Mouse (Mus musculus): Measurements from ENCODE around the gene Hc.

Gene Hc

GRCm38 (mm10) chr2:34957405-34957804 is 103.8 kb downstream of the Hc start:
- in situ Hi-C loops (cut with MboI, MseI) = loop anchor here (5.0 kb wide), 1 partner anchor 45 kb away; the partner anchor contains the start of gene Phf19

- in situ Hi-C loops (cut with MboI, MseI) = loop anchor here (5.0 kb wide), 1 partner anchor 45 kb away; the partner anchor contains the start of gene Phf19
Measured at GRCm38 (mm10) chr2:34956941-34957340, 104.3 kb downstream of the Hc start.

GRCm38 (mm10) chr2:34954344-34954743 is 106.9 kb downstream of the Hc start:
- in situ Hi-C loops (cut with MboI, MseI) = no loop called here

GRCm38 (mm10) chr2:34953547-34954116 is 107.6 kb downstream of the Hc start:
- in situ Hi-C loops (cut with MboI, MseI) = no loop called here

DNA sequence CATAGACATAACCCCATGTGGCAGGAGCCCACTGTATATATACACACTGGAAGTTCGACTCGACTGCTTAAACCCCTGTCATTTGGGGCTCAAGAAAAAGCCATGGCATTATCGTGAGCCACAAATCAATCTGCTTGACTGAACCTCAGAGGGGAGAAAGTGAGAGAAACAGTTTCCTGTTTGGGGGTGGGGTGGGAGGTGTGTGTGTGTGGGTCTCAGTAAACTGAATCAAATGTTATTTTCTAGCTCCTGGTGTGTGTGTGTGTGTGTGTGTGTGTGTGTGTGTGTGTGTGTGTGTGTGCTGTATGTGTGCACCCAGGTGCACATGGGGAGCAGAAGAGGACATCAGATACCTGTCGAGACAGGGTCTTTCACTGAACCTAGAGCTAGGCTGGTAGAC is 108.2 kb downstream of the Hc start:
- in situ Hi-C loops (cut with MboI, MseI) = no loop called here

- in situ Hi-C loops (cut with MboI, MseI) = no loop called here
Measured at GRCm38 (mm10) chr2:34951469-34951868, 109.8 kb downstream of the Hc start.

GRCm38 (mm10) chr2:34948622-34949021 is 112.6 kb downstream of the Hc start:
- in situ Hi-C loops (cut with MboI, MseI) = no loop called here

DNA sequence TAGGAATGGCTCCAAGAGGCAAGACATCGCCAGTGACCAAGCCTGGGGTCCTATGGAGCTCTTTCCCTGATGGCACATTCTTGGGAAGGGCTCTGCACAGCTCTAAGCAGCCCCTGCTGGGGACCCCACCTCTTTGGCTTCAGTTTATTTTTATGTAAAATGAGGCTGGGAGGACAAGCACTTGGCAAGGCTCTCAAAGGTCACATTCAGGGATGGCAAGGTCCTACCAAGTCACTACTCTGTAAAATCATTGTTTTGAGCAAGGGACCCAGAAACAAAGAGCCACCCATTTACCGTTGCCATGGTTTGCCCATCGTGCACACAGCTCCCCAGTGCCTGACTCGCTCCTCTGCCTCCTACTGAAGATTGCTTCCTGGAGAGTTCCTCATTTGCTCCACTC is 115.2 kb downstream of the Hc start:
- in situ Hi-C loops (cut with MboI, MseI) = no loop called here

DNA sequence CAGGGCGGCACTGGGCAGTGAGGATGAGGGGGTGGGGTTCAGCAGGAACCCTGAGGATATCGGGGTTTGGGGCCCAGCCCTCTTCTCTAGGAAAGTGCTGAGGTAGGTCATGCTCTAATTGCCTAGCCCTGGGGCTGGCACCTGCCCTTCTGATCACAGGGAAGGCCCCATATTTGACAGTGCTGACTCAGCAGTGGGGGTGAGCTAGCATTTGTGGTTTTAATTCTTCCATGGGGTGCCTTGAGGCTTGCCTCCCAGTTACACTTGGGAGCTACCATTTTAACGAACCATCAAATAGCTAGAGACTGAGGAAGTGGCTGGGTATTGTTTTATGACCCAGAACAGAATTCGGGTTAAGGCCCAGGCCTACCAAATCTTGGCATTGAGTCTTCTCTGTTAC is 115.7 kb downstream of the Hc start:
- in situ Hi-C loops (cut with MboI, MseI) = no loop called here

DNA sequence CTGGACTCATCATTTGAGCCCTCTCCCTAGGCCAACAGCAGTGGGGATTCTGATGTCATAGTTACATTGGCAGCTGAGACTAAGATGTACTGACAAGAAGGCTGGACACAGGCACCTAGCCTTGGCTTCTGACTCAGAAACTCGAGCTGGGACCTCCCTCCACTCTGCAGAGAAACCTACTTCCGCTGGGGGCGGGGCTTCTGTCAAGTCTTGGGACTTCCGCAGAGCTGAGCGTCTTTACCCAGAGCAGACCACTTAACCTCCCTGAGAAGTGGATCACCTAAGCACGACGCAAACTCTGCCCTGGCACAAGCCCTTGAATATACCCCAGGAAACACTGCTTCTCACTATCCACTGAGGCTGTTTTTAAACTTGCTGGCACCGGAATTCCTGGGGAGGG is 116.5 kb downstream of the Hc start:
- in situ Hi-C loops (cut with MboI, MseI) = no loop called here

DNA sequence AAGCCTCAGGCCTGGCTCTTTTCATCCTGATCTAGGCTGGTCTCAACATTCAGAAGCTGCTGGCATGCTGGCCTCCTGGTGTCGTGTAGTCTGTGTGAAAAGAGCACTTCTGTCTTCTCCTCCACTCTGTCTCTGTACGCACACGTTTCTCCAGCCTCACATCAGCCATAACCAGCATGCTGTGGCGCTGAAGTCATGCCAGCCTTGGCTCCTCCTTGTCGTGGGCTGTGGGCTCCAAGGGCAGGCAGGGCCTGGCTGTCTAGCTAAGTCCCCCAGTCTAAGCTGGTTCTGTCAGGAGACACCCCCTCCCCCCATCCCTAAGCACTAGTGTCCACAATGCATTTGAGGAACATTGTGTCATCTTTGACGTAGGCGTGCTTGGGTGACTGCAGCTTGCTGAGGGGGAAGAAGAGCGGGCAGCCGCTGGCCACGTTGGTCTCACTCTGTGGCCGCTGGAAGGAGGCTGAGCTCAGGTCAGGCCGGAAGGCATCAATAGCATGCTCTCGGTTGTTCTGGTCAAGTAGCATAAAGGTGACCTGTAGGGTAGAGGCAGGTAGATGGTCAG is 117.6 kb downstream of the Hc start:
- in situ Hi-C loops (cut with MboI, MseI) = no loop called here

GRCm38 (mm10) chr2:34941061-34941675 is 120.1 kb downstream of the Hc start:
- in situ Hi-C loops (cut with MboI, MseI) = no loop called here

- in situ Hi-C loops (cut with MboI, MseI) = no loop called here
Measured at GRCm38 (mm10) chr2:34940246-34940645, 121.0 kb downstream of the Hc start.

GRCm38 (mm10) chr2:34938269-34939208 is 122.7 kb downstream of the Hc start:
- in situ Hi-C loops (cut with MboI, MseI) = no loop called here

- in situ Hi-C loops (cut with MboI, MseI) = no loop called here
Measured at GRCm38 (mm10) chr2:34937460-34937859, 123.8 kb downstream of the Hc start.

All from T-helper 2 cell (primary cell).